Mouse (Mus musculus) stomach, embryonic 16.5 days (tissue): ENCODE data around the gene Fcgbp. TPM values are rescaled to one million over a fixed set of nuclear protein-coding genes. Genes with fewer than 3 reads are reported as not detected.
"Not testable (repeated sequence)": the region's sequence is repeated elsewhere in the genome, so short reads cannot be mapped to it uniquely, and the experiment has no call there.

Source experiments
- ATAC-seq: fragments of 200-750 bp; cut with Nextera tagmentation; 2 replicates; pipeline ENCODE4 v1.8.0; 2017; ENCODE audit warnings: moderate number of reproducible peaks, moderate TSS enrichment; ENCODE audit not compliant: insufficient read depth, low FRiP score
- H3K27ac ChIP-seq: fragments of 300-500 bp; sonication (generic); 2 replicates; pipeline ENCODE4 v1.5.1; 2014; ENCODE audit warnings: low read length
- H3K27me3 ChIP-seq: fragments of 300-500 bp; sonication (generic); 2 replicates; pipeline ENCODE4 v1.6.1; 2014; ENCODE audit warnings: low read length, control low read depth, mixed read lengths; ENCODE audit not compliant: control insufficient read depth, insufficient read depth
- H3K36me3 ChIP-seq: fragments of 300-500 bp; sonication (generic); 2 replicates; pipeline ENCODE4 v1.6.1; 2014; ENCODE audit warnings: low read length; ENCODE audit not compliant: control insufficient read depth, insufficient read depth
- H3K4me1 ChIP-seq: fragments of 300-500 bp; sonication (generic); 2 replicates; pipeline ENCODE4 v1.6.1; 2014; ENCODE audit warnings: low read length, control low read depth, mixed read lengths; ENCODE audit not compliant: control insufficient read depth, insufficient read depth
- H3K4me2 ChIP-seq: fragments of 300-500 bp; sonication (generic); 2 replicates; pipeline ENCODE4 v1.6.1; 2014; ENCODE audit warnings: low read depth, low read length, mixed read lengths
- H3K4me3 ChIP-seq: fragments of 300-500 bp; sonication (generic); replicated peaks from 2 replicates; pipeline ENCODE4 v1.5.1; 2014; ENCODE audit warnings: mild to moderate bottlenecking, low read length
- H3K9ac ChIP-seq: fragments of 300-500 bp; sonication (generic); 2 replicates; pipeline ENCODE4 v1.6.1; 2014; ENCODE audit warnings: low read length
- H3K9me3 ChIP-seq: fragments of 300-500 bp; sonication (generic); replicated peaks from 2 replicates; pipeline ENCODE4 v1.6.1; 2016; ENCODE audit warnings: low read length, control low read depth; ENCODE audit not compliant: control insufficient read depth
- WGBS: fragments of 180-500 bp; shearing (Covaris S2); extraction: QIAGEN DNeasy Blood & Tissue Kit; methylation state at CpG from one replicate; pipeline ENCODE4 v1.1.7; 2014; 5-methylcytosine and 5-hydroxymethylcytosine counted together
- polyA plus RNA-seq: library from polyadenylated mRNA; unstranded; fragments of >200 nt; fragmentation: Nextera tagmentation; extraction: Ambion mirVana; gene quantifications from 2 replicates; pipeline ENCODE4 v1.2.1, GENCODE M21; 2015

Fcgbp gene
- polyA plus RNA-seq, 1 experiment from 2014 or later: 45.7 TPM

DNA sequence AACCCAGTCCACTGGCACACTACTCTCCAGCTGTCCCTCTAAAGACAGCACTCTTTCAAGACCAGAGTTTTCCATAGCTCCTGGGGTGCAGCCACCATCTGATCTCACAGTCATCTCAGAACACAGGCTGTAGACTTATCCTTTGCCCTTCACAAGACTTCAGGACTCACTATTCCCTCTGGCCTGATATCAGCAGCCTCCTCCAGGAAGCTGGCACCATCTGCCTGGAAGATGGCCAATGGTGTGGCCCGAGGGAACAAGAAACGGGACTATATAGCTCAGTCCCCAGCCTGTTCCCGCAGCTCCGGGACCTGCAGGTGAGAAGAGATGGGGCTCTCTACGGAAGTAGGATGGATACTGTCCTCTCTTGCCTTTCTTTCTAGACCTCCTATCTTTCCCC, 58.1 kb downstream of the Fcgbp start, which contains the start of gene 9530053A07Rik:
Gene 9530053A07Rik (plus strand): TSS at position 301 of the 400 bp plus-strand sequence.
- Histone ChIP-seq H3K9me3 (no peaks in the 10 kb centered on the region), H3K4me3 (no peak within 1 kb of the TSS), H3K9ac (no peak within 1 kb of the TSS), H3K27ac (no peak within 1 kb of the TSS), H3K36me3 (no peaks in the 10 kb centered on the region), H3K4me2 (no peak within 1 kb of the TSS), H3K27me3 (no peaks in the 10 kb centered on the region), H3K4me1 (no peaks in the 10 kb centered on the region)
- WGBS: 80% methylated on average over 5 of the region's 5 CpGs
- ATAC-seq: no peak

- Histone ChIP-seq H3K4me2 (no peak overlapping the region), H3K27ac (no peak overlapping the region), H3K4me1 (no peaks in the 10 kb centered on the region), H3K9ac (no peak overlapping the region), H3K27me3 (no peaks in the 10 kb centered on the region), H3K9me3 (no peaks in the 10 kb centered on the region), H3K36me3 (no peaks in the 10 kb centered on the region), H3K4me3 (no peak overlapping the region)
- WGBS: 54% methylated on average over 5 of the region's 5 CpGs
- 0 out of 2 replicates have a peak, but pooled peaks have one; percentile 53 for ATAC-seq
Observed at GRCm38 (mm10) chr7:28137613-28138012, 66.6 kb downstream of the Fcgbp start.

GRCm38 (mm10) chr7:28148263-28148662, 77.2 kb downstream of the Fcgbp start:
- 22% methylated on average over 3 of the region's 3 CpGs for WGBS

GRCm38 (mm10) chr7:28149841-28150240, 78.8 kb downstream of the Fcgbp start:
- H3K4me1 ChIP-seq: no peaks in the 10 kb centered on the region
- 85% methylated on average over 1 of the region's 1 CpGs for WGBS

More at GRCm38 (mm10) chr7:28148263-28148662, 77.2 kb downstream of the Fcgbp start:
- no peaks in the 10 kb centered on the region for H3K36me3 ChIP-seq
- H3K4me3 ChIP-seq: no peak overlapping the region
- no peak for ATAC-seq
- H3K4me1 ChIP-seq: no peaks in the 10 kb centered on the region
- H3K27ac ChIP-seq: no peak overlapping the region
- no peak overlapping the region for H3K9ac ChIP-seq
- no peaks in the 10 kb centered on the region for H3K9me3 ChIP-seq
- H3K27me3 ChIP-seq: no peaks in the 10 kb centered on the region
- H3K4me2 ChIP-seq: no peak overlapping the region

DNA sequence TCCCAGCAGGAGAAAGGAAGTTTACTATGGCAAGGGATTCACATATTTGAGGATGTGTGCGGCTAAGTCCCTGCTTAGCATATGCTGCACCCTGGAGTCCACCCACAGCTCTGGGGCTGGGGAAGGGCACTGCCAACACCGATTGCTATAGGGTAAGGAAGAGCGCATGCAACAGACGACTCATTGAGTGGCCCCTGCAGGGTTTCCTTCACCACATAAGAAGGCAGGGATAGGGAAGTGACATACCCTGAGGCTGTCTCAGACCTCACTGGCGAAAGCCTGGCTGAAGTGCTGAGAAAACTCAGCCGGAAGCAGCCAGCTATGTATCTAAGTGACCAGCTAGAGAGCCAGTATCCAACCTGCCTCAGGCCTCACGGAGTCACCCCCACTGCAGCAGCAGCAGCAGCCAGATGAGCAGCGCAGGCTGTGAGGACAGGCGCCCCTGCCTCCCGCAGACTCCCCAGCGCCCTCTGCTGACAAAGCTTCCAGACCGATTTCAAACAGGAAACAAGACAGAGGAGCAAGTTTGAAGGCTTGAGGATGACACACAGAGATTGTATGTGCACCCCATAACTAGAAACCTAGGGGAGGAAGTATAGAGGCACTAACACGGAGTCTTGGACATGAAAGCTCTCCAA, 80.7 kb downstream of the Fcgbp start:
- Histone ChIP-seq H3K4me1 (no peaks in the 10 kb centered on the region), H3K27ac (no peak overlapping the region), H3K27me3 (no peaks in the 10 kb centered on the region), H3K9me3 (no peaks in the 10 kb centered on the region), H3K9ac (no peak overlapping the region), H3K4me3 (no peak overlapping the region), H3K4me2 (no peak overlapping the region), H3K36me3 (no peaks in the 10 kb centered on the region)
- WGBS: 14% methylated on average over 13 of the region's 13 CpGs
- no peak for ATAC-seq

More at GRCm38 (mm10) chr7:28149841-28150240, 78.8 kb downstream of the Fcgbp start:
- H3K36me3 ChIP-seq: no peaks in the 10 kb centered on the region
- no peaks in the 10 kb centered on the region for H3K27me3 ChIP-seq
- no peak overlapping the region for H3K27ac ChIP-seq
- ATAC-seq: no peak
- H3K9me3 ChIP-seq: no peaks in the 10 kb centered on the region
- H3K4me3 ChIP-seq: no peak overlapping the region
- H3K9ac ChIP-seq: no peak overlapping the region
- H3K4me2 ChIP-seq: no peak overlapping the region

- H3K27ac ChIP-seq, H3K4me3 ChIP-seq, H3K36me3 ChIP-seq, H3K4me2 ChIP-seq, ATAC-seq, H3K4me1 ChIP-seq, H3K9me3 ChIP-seq, H3K27me3 ChIP-seq, H3K9ac ChIP-seq: not testable (repeated sequence)
- WGBS: 30% methylated on average over 5 of the region's 5 CpGs
Observed at GRCm38 (mm10) chr7:28153595-28153994, 82.6 kb downstream of the Fcgbp start.

GRCm38 (mm10) chr7:28159292-28159691, 88.3 kb downstream of the Fcgbp start:
- no peak overlapping the region for H3K9ac ChIP-seq
- no peak overlapping the region for H3K4me3 ChIP-seq
- 0 out of 2 replicates have a peak, but pooled peaks have one; percentile 26 for ATAC-seq
- no peaks in the 10 kb centered on the region for H3K27me3 ChIP-seq
- 47% methylated on average over 6 of the region's 6 CpGs for WGBS
- H3K9me3 ChIP-seq: no peaks in the 10 kb centered on the region
- H3K27ac ChIP-seq: no peak overlapping the region
- H3K4me2 ChIP-seq: no peak overlapping the region
- no peaks in the 10 kb centered on the region for H3K4me1 ChIP-seq
- H3K36me3 ChIP-seq: no peaks in the 10 kb centered on the region

GRCm38 (mm10) chr7:28159893-28160292, 88.9 kb downstream of the Fcgbp start:
- WGBS: 84% methylated on average over 3 of the region's 3 CpGs
- ATAC-seq: no peak
- Histone ChIP-seq H3K27ac (no peak overlapping the region), H3K9ac (no peak overlapping the region), H3K36me3 (no peaks in the 10 kb centered on the region), H3K9me3 (no peaks in the 10 kb centered on the region), H3K4me2 (no peak overlapping the region), H3K4me1 (no peaks in the 10 kb centered on the region), H3K27me3 (no peaks in the 10 kb centered on the region), H3K4me3 (no peak overlapping the region)

GRCm38 (mm10) chr7:28161163-28161749, 90.2 kb downstream of the Fcgbp start:
- H3K9me3 ChIP-seq: peaks cover 4% of the 10 kb centered on the region; the same call in 1 of the 2 replicates
- H3K27me3 ChIP-seq: no peaks in the 10 kb centered on the region
- ATAC-seq: no peak
- no peaks in the 10 kb centered on the region for H3K4me1 ChIP-seq
- H3K4me3 ChIP-seq: no peak overlapping the region
- 34% methylated on average over 9 of the region's 9 CpGs for WGBS
- no peaks in the 10 kb centered on the region for H3K36me3 ChIP-seq
- H3K4me2 ChIP-seq: no peak overlapping the region
- H3K27ac ChIP-seq: no peak overlapping the region
- no peak overlapping the region for H3K9ac ChIP-seq
